Mouse (Mus musculus) T-helper 17 cell (primary cell): ENCODE data around the gene Mrps7.

Experiments used
- in situ Hi-C, 2 experiments: fragments of 300-600 bp; cut with MboI, MseI; formaldehyde crosslinking; loops; 1 replicate in 1 of 2; 2 replicates in 1 of 2; pipeline ENCODE4 v1.15.1; 2025; ENCODE audit warnings: high pct_unique_total_duplicates in 2 of 2

Mrps7 gene

DNA sequence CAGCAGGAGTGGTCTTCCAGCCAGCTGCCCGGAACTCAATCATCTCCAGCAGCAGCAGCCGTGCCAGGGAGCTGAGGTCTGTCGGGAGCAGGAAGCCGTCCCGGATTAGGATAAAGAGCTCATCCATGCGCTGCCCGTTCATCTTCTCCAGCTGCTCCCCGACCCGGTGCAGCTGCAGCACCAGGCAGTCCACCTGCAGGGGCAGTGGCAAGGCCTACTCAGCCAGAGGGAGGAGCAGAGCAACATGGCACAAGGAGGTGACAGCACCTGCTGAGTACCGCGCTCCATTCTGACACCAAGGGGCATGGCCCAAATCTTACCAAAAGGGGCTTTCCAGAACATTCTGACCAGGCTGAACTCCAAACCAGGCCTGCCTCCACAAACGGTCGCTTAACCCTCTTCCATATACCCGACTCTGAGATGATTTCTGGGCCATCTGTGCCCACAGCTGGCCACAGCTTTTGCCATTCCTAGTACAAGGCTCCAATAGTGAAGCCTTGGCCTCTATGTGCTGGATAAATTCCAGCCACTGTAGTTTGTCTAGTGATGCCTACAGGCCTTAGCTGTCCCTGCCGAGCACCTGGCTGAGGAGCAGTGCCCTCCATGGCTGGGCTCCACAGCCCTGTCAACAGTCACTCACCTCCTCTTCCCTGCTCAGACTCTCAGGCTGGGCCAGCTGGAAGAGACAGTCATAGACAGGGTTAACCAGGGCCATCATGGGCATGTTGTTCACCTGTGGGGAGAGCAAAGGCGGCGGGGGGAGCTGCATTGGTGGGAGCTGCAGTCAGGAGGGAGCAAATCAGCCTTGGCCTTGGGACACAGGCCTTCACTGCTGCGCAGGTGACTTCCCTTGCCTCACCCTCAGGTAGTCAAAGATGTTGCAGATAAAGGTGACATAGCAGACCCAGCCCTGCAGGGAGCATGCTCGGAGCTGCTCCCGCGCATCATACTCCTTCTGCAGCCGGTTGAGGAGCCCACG lies 5.0 kb downstream of the Mrps7 start:
- in situ Hi-C loops: loop anchor here in 1 of 2 experiments (10.0 kb wide), 1 partner anchor 416 kb away; the partner anchor contains the start of gene H3f3b

DNA sequence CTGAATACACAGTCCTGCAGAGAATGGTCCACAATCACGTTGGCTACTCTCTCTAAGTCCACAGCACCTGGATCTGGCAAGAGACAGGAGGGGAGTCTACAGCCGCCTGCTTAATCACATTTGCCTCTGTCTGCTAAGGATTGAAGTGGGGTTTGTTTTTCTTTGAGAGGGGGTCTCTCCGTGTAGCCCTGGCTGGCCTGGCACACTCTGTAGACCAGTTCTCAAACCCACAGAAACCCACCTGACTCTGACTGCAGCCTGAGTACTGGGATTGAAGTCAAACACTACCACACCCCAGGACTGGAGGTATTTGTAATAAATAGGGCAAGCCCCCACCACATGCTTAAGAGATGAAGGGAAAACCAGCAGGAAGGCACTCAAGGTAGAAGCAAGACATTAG lies 5.9 kb downstream of the Mrps7 start:
- in situ Hi-C loops: loop anchor here in 1 of 2 experiments (10.0 kb wide), 1 partner anchor 415 kb away; the partner anchor contains the start of gene H3f3b

- in situ Hi-C loops: loop anchor here in 1 of 2 experiments (10.0 kb wide), 1 partner anchor 204 kb away; the partner anchor contains the start of genes Caskin2 and Tsen54
Observed at GRCm38 (mm10) chr11:115611173-115611572, 7.4 kb downstream of the Mrps7 start.

DNA sequence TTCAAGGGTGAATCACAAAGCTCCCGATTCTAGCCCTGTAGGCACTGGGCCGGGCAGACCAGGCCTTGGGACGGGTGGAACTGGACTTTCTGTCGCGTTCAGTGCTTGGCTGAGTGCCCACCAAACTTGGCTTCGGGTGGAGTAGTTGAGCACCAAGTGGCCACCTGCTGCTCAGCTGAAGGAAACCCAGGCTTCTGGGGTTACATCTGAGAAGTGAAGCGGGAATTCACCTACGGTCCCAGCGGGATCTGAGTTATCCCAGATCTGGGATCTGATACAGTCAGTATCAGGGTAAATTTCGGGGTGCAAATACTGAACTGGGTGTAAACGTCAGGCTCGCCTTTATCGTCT lies 8.3 kb downstream of the Mrps7 start:
- in situ Hi-C loops: loop anchor here in 1 of 2 experiments (10.0 kb wide), 1 partner anchor 203 kb away; the partner anchor contains the start of genes Caskin2 and Tsen54

DNA sequence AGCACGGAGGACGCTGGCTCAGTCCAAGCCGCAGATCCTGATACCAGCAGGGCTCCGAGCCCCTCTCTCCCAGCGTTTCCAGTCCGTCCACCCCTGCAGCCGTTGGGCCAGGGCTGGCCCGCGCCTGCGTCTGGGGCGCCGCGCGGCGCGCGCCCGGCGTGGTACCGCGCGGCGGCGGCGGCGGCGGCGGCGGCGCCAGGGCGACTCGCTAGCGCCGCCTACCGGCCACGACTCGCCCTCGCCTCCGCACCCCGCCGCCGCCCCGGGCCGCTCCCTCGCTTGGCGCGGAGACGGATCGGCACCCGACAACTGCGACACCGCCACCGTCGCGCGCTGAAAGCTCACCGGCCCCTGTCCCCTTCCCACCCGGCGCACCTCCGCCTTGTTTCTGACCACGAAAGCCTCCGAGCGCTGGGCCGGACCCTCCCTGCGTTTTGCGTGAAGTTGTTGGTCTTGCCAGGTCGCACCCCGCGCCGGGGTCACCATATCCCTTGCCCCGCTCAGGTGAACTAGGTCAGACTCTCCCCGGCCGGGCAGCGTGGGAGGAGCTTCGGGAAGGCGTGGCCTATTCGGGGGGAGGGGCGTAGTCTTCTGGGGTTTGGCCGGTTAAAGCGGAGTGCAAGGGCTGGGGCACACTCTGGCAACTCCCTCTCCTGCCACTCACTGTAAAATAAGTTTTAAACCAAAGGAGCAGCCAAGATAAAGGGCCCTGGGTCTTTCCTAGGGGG lies 8.8 kb downstream of the Mrps7 start, which contains the start of gene Mif4gd:
TSS of gene Mif4gd (minus strand) at position 560 of the 728 bp plus-strand sequence.
- in situ Hi-C loops: loop anchor here in 1 of 2 experiments (10.0 kb wide), 1 partner anchor 202 kb away; the partner anchor contains the start of genes Caskin2 and Tsen54

DNA sequence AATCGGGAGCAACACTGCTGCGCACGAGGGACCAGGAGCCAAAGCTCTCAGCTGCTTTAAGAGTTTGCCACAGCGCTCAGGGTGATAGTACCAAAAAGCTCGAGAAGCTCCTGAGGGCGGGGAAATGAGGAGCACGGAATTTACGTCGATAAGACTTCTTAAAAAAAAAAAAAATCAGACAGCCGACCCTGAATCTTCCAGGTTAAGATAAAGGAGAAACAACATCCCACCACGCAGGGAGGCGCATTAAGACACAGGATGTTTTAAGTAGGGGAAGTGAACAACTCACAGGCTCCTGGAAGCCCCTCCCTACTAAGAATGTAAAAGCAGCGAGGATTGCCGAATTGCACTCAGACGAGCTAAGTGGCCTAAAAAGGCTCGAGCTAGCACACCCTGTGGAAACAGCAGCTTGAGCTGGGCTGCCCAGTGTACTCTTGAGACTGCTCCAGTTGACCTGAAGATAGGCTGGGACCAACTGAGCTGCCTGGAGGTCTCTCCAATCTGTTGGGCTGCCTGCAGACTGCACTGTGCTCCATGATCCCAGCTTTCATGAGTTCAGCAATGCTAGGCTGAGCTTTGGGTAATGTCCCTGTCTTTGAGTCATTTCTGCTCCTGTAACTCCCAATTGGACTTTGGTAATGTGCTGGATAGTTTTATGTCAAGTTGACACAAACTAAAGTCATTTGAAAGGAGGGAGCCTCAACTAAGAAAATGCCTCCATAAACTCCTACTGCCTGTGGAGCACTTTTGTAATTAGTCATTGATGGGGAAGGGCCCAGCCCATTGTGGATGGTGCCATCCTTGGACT lies 9.6 kb downstream of the Mrps7 start:
- in situ Hi-C loops: loop anchor here in 1 of 2 experiments (10.0 kb wide), 1 partner anchor 201 kb away; the partner anchor contains the start of genes Caskin2 and Tsen54

DNA sequence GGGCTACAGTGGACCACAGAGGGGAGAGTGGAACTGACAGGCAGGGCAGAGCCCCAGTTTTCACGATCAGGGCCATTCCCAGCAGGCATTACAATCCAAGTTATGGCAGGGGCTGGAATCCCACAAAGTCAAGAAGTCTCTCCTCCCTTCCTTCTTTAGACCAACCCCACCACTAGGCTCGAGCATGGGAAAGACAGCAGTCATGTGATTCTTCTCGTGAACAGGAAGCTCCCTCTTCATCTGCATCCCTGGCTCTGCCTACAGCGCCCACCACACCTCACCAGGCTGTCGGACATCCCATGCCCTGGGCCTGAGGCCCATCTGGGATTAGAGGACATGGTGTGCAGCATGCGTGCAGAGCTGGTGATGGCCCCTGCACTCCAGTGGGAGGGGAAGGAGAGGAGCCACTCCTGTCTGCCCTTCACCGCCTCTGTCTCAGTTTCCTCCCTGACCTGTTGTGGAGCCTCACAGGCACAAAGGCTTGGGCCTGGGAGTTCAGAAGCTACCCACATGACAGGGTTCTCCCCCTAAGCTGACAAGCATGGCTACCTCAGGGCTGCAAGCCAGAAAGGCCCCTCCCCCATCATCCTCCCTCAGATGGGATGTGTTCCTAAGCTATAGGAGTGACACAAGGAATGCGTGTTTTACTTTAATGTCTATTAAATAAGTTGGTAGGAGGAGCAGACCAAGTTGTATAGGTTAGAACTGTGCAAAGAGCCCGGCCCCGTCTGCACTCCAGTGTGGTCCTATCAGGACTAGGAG lies 10.8 kb downstream of the Mrps7 start:
- in situ Hi-C loops: loop anchor here in 1 of 2 experiments (10.0 kb wide), 1 partner anchor 200 kb away; the partner anchor contains the start of genes Caskin2 and Tsen54

DNA sequence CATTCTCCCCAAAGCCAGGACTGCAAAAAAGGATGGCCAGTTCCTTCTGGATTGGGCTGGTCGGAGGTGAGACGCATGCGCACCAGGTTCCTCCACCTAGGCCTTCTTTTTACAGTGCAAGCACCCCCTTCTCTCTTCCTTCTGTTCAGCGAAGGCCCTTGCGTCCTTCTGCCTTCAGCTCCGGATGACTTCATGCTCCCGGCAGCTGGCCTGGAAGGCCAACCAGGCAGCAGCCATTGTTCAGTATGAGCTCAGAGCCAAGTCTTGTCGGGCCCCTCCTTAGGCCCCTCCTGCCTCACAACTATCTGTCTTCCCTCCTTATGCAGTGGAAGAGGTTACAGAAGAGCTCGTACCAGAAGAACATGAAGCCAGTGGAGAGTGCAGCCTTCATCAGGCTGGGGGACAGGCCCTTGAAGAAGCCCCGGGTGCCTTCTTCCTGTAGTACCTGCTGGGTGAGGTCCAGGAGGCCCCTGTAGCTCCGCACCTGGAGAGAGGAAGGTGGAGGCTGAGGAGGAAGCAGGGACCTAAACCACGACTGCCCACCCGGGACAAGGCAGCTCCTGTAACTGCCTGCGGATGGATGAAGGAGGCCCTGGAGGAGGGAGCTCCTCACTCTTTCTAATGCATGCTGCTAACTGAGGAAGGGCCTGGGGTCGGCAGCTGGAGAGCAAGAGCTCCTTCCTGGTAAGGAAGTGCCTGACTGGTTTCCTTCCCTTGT lies 11.5 kb downstream of the Mrps7 start:
- in situ Hi-C loops: loop anchor here in 1 of 2 experiments (10.0 kb wide), 1 partner anchor 200 kb away; the partner anchor contains the start of genes Caskin2 and Tsen54

- in situ Hi-C loops: loop anchor here in 1 of 2 experiments (10.0 kb wide), 1 partner anchor 199 kb away; the partner anchor contains the start of genes Caskin2 and Tsen54
Observed at GRCm38 (mm10) chr11:115615875-115616274, 12.2 kb downstream of the Mrps7 start.

DNA sequence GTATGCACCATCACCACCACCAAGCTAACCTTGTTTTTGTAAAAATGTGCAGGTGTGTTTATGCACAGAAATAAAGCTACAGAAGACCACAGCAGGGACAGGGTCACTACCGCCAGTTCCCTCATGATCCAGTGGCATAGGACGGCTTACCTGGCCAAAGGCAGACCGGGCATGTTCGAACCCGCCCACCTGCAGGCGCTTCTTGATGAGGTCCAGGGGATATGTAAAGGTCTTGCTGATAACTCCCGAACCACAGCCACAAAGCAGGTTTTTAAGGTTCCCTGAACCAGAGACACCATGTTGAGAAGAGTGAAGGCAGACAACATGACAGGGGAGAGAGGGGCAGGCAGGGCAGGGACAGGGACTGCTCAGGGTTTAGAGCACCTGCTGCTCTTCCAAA lies 12.6 kb downstream of the Mrps7 start:
- in situ Hi-C loops: loop anchor here in 1 of 2 experiments (10.0 kb wide), 1 partner anchor 198 kb away; the partner anchor contains the start of genes Caskin2 and Tsen54

DNA sequence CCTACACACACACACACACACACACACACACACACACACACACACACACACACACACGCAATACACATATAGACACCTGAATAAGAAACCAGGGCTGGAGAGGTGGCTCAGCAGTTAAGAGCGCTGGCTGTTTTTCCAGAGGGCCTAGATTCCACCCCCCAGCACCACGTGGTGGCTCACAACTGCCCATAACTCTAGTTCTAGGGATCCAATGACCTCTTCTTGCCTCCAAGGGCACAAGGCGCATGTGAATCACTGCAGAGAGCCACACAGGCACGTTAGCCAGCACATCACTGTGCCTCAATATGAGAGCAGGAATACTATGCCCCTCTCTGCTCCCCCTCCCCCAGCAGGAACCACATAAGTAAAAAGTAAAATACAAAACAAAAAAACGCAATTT lies 13.2 kb downstream of the Mrps7 start:
- in situ Hi-C loops: loop anchor here in 1 of 2 experiments (10.0 kb wide), 1 partner anchor 198 kb away; the partner anchor contains the start of genes Caskin2 and Tsen54

DNA sequence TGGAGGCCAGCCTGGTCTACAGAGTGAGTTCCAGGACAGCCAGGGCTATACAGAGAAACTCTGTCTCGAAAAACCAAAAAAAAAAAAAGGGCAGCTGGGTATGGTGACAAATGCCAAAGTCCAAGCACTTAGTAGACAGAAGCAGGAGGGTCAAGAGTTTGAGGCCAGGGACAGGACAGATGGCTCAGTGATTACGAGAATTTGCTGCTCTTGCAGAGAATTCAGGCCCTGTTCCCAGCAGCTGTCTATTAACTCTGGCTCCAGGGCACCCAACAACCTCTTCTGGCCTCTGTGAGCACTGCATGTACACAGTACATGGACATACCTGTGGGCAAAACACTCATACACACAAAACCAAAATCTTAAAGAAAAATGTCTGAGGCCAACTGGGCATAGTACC lies 14.3 kb downstream of the Mrps7 start:
- in situ Hi-C loops: loop anchor here in 1 of 2 experiments (10.0 kb wide), 1 partner anchor 197 kb away; the partner anchor contains the start of genes Caskin2 and Tsen54

DNA sequence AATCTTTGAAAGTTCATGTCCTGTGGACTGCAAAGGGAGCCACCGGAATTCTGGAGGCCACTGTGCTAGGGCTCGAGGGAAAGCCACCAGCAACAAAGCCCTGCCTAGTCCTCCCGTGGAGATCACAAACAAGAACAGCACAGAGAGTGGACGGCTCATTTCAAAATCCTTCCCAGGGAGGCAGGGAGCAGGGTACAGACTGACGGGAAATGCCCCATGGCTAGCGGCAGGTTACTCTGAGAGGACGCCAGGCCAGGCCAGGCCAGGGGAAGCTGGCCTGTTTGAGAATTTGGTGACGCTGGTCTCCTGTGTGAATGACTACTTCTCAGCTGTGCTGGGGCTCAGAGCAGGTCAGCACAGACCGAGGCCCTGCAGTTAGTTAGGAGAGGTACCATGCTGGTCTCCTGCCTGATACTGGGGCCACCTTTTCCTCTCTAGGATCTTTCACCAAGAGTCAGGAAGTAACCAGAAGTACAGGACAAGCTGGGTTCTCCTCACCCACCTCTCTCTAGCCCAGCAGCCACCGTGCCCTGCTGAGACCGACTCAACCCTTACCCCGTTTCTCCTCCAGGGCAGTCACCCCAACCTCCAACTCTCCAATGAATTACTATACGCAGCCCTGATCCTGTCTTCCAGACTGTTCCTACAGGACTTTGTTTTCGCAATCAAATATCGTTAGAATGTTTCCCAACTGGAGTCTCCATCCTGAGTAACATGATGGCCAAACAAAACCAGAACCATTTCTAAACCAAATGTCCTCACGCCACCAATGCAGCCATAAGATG lies 15.2 kb downstream of the Mrps7 start:
- in situ Hi-C loops: loop anchor here in 1 of 2 experiments (10.0 kb wide), 1 partner anchor 196 kb away; the partner anchor contains the start of genes Caskin2 and Tsen54

DNA sequence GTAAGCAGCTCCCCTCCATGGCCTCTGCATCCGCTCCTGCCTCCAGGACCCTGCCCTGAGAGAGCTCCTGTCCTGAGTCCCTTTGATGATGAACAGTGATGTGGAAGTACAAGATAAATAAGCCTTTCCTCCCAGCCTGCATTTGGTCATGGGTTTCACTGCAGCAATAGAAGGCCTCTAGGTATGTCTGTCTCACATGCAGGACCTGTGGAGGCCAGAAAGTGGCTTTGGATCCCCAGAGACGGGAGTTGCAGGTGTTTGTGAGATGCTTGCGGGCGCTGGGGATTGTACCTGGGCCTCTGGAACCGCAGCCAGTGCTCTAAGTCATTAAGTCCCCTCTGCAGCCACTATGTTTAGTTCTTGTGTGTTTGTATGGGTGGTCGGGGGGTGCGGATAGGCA lies 16.2 kb downstream of the Mrps7 start:
- in situ Hi-C loops: loop anchor here in 1 of 2 experiments (5.0 to 10.0 kb wide), 2 partner anchors 92 to 195 kb away; partner anchors contain the start of genes Caskin2 and Tsen54

GRCm38 (mm10) chr11:115623487-115624070 lies 19.9 kb downstream of the Mrps7 start:
- in situ Hi-C loops: loop anchor here in 1 of 2 experiments (5.0 kb wide), 1 partner anchor 89 kb away; no protein-coding TSS in a partner anchor

- in situ Hi-C loops: loop anchor here (25.0 kb wide), 2 partner anchors 1211 to 1686 kb away; partner anchors contain the start of genes Jmjd6 (in 1 of the 2), Mettl23 (in 1 of the 2) and Mxra7 (in 1 of the 2)
Observed at GRCm38 (mm10) chr11:115625877-115626276, 22.2 kb downstream of the Mrps7 start.
